Mouse (Mus musculus) forebrain, postnatal 0 days (tissue): ENCODE measurements at regions not wholly inside any gene's neighbourhood (a gene's known extent, or its start where the extent isn't known, plus 50 kb on each side); places are given as distances from the start of the nearest gene placed in this dataset.
A peak's percentile ranks its signal among the peaks of the same experiment; 100 is the strongest.

Experiments used
- ATAC-seq: fragments of 200-750 bp; cut with Nextera tagmentation; 2 replicates; pipeline ENCODE4 v1.8.0; 2017; ENCODE audit warnings: mild to moderate bottlenecking, moderate library complexity
- DNase-seq: peaks from one replicate; pipeline ENCODE4 v3.0.0-alpha.2; 2015
- H3K27ac ChIP-seq: fragments of 300-500 bp; sonication (generic); 2 replicates; pipeline ENCODE4 v1.5.1; 2014; ENCODE audit warnings: low read depth, mild to moderate bottlenecking, antibody characterized with exemption, low read length, moderate library complexity, mixed read lengths
- H3K27me3 ChIP-seq: fragments of 300-500 bp; sonication (generic); 2 replicates; pipeline ENCODE4 v1.6.1; 2014; ENCODE audit warnings: mild to moderate bottlenecking, low read length, mixed read lengths; ENCODE audit not compliant: insufficient read depth
- H3K36me3 ChIP-seq: fragments of 300-500 bp; sonication (generic); 2 replicates; pipeline ENCODE4 v1.6.1; 2014; ENCODE audit warnings: mild to moderate bottlenecking, moderate library complexity; ENCODE audit not compliant: insufficient read depth
- H3K4me1 ChIP-seq: fragments of 300-500 bp; sonication (generic); 2 replicates; pipeline ENCODE4 v1.6.1; 2014; ENCODE audit warnings: antibody characterized with exemption; ENCODE audit not compliant: insufficient read depth
- H3K4me2 ChIP-seq: fragments of 300-500 bp; sonication (generic); 2 replicates; pipeline ENCODE4 v1.6.1; 2014; ENCODE audit warnings: low read depth, mild to moderate bottlenecking, moderate library complexity
- H3K4me3 ChIP-seq: fragments of 300-500 bp; sonication (generic); 2 replicates; pipeline ENCODE4 v1.5.1; 2014; ENCODE audit warnings: low read depth, low read length, mixed read lengths
- H3K9ac ChIP-seq: fragments of 300-500 bp; sonication (generic); 2 replicates; pipeline ENCODE4 v1.6.1; 2014; ENCODE audit warnings: mild to moderate bottlenecking
- H3K9me3 ChIP-seq: fragments of 300-500 bp; sonication (generic); 2 replicates; pipeline ENCODE4 v1.6.1; 2016; ENCODE audit warnings: low read length
- CTCF ChIP-seq: sonication (generic); IDR thresholded peaks from 2 replicates; pipeline ENCODE4 v1.5.1; 2016; ENCODE audit warnings: antibody characterized with exemption, control low read depth, low read depth
- WGBS: fragments of 180-500 bp; shearing (Covaris S2); extraction: QIAGEN DNeasy Blood & Tissue Kit; methylation state at CpG from one replicate; pipeline ENCODE4 v1.1.7; 2014; 5-methylcytosine and 5-hydroxymethylcytosine counted together

DNA sequence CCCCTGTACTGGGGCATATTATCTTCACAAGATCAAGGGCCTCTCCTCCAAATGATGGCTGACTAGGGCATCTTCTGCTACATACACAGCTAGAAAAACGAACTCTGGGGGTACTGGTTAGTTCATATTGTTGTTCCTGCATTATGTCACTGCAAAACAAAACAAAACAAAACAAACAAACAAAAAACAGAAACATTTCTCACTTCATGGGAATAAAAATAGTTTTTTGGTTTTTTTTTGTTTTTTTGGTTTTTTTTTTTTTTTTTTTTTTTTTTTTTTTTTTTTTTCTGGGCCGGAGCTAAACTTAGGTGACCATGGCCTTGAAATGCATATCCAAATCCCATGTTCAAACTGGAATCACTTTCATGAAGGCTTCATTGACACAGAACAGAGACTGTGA lies 1184.4 kb downstream of the Efna5 start:
- ATAC-seq, result no peak
- WGBS, result 85% methylated on average over 2 of the region's 2 CpGs

DNA sequence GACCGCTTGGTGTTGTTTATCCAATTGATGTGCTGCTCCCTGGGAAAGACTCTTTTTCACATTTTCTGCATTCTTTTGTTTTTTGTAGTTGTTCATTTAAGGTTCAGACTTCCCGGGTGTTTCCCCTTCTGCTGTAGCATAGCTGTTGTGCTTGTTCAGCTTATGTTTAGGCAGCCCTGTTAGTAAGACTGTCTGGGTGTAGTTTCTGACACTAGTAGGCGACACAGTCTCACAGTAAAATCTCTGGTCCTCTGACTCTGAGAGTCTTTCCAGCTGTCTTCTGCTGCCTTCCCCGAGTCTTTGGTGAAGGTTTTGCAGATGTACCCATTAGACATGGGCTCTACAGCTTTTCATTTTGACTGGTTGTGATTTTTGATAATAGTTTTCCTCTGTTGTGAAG lies 1194.8 kb downstream of the Efna5 start:
- ATAC-seq, result no peak
- no peak for DNase-seq
- no peak overlapping the region for H3K4me2 ChIP-seq
- no peak overlapping the region for H3K27ac ChIP-seq
- TF ChIP-seq CTCF, result no peak
- H3K4me1 ChIP-seq, result no peaks in the 10 kb centered on the region
- no peaks in the 10 kb centered on the region for H3K9me3 ChIP-seq
- H3K4me3 ChIP-seq, result no peak overlapping the region
- H3K36me3 ChIP-seq, result no peaks in the 10 kb centered on the region
- no peaks in the 10 kb centered on the region for H3K27me3 ChIP-seq
- 69% methylated on average over 4 of the region's 4 CpGs for WGBS
- H3K9ac ChIP-seq, result no peak overlapping the region

More for the DNA sequence above, 1184.4 kb downstream of the Efna5 start:
- Histone ChIP-seq H3K4me2 (no peak overlapping the region), H3K9ac (no peak overlapping the region), H3K27me3 (no peaks in the 10 kb centered on the region), H3K27ac (no peak overlapping the region), H3K4me1 (no peaks in the 10 kb centered on the region), H3K36me3 (no peaks in the 10 kb centered on the region), H3K4me3 (no peak overlapping the region), H3K9me3 (no peaks in the 10 kb centered on the region)
- no peak for DNase-seq
- TF ChIP-seq CTCF, result no peak

DNA sequence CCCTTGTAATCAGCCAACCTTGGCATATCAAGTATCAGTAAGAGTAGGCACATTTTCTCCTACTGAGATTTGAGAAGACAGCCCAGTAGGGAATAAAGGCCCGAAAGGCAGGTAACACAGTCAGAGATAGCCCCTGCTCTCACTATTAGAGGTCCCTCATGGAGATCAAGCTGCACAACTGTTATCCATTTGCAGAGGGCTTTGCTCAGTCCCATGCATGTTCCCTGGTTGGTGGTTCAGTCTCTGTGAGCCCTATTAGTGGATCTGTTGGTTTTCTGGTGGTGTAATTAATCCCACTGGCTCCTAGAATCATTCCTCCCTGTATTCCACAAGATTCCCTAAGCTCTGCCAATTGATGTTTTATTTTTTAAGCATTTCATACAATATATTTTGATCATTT lies 1196.6 kb downstream of the Efna5 start:
- Histone ChIP-seq H3K9me3 (no peaks in the 10 kb centered on the region), H3K4me3 (no peak overlapping the region), H3K36me3 (no peaks in the 10 kb centered on the region), H3K27me3 (no peaks in the 10 kb centered on the region), H3K27ac (no peak overlapping the region), H3K4me1 (no peaks in the 10 kb centered on the region), H3K4me2 (no peak overlapping the region), H3K9ac (no peak overlapping the region)
- ATAC-seq (no peak), DNase-seq (no peak)
- no peak for TF ChIP-seq CTCF
- WGBS, result 95% methylated on average over 1 of the region's 1 CpGs

DNA sequence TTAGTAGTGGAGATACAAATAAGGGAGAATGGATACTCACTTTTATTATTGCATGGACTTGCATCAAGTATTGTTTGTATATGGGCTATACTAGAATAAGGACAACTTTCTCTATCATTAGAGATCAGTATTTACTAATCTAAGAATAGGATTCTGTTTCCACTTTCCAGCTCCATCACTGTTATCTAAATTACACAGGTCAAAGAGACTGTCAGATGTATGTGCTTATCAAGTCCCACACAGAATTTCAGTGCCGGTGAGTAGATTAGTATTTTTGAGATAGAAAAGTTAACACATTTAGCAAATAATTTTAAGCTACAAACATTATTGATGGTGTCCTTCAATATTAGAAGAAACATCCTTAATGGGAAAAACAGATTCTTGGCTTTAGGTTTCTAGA lies 1210.5 kb downstream of the Efna5 start:
- 96% methylated on average over 1 of the region's 1 CpGs for WGBS
- no peaks in the 10 kb centered on the region for H3K36me3 ChIP-seq
- H3K4me1 ChIP-seq, result no peaks in the 10 kb centered on the region
- no peak for ATAC-seq
- no peak overlapping the region for H3K4me3 ChIP-seq
- no peak for DNase-seq
- TF ChIP-seq CTCF, result no peak
- no peaks in the 10 kb centered on the region for H3K9me3 ChIP-seq
- H3K4me2 ChIP-seq, result no peak overlapping the region
- no peak overlapping the region for H3K27ac ChIP-seq
- no peak overlapping the region for H3K9ac ChIP-seq
- H3K27me3 ChIP-seq, result no peaks in the 10 kb centered on the region

DNA sequence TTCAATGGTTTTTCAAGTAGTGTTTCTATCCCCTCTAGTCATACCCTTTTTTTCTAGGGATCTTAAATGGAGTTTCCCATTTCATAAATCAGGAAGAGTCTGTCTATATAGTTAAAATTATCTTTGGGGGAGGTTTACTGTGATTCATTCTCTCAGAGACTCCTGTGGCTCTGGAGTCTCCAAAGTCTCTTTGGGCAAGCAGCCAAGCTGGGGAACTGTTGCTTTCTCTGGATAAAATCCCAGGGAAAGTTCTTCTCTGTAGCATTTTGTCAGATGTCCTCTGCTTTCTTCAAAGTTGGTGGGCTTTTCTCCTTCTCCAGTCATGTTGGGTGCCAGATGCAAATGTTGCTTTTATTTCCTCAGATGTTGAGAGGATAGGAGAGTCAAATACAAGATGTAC lies 1213.7 kb downstream of the Efna5 start:
- Histone ChIP-seq H3K9me3 (no peaks in the 10 kb centered on the region), H3K4me2 (no peak overlapping the region), H3K27me3 (no peaks in the 10 kb centered on the region), H3K9ac (no peak overlapping the region), H3K4me1 (no peaks in the 10 kb centered on the region), H3K36me3 (no peaks in the 10 kb centered on the region), H3K27ac (no peak overlapping the region), H3K4me3 (no peak overlapping the region)
- peak; percentile 6 for DNase-seq
- no peak for ATAC-seq
- no peak for TF ChIP-seq CTCF

DNA sequence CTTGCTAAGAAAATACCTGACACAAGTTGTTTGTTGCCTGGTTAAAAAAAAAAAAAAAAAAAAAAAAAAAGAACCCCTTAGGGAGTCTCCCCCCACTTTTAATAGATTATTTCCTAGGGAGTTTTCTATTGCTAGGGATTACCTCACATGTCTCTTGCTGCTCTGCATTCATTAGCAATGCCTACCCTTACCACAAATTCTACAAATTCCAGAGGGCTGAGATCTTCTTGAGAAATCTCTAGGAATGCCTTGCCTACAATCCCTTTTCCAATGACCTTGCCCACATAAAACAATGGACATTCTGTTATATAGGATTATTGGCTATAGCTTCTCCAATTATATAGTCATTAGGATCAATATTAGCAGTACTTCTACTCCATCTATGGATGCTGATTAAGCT lies 1216.2 kb downstream of the Efna5 start:
- Histone ChIP-seq H3K9me3 (no peaks in the 10 kb centered on the region), H3K4me1 (no peaks in the 10 kb centered on the region), H3K27me3 (no peaks in the 10 kb centered on the region), H3K9ac (no peak overlapping the region), H3K4me2 (no peak overlapping the region), H3K4me3 (no peak overlapping the region), H3K27ac (no peak overlapping the region), H3K36me3 (no peaks in the 10 kb centered on the region)
- no peak for DNase-seq
- TF ChIP-seq CTCF, result no peak
- no peak for ATAC-seq

DNA sequence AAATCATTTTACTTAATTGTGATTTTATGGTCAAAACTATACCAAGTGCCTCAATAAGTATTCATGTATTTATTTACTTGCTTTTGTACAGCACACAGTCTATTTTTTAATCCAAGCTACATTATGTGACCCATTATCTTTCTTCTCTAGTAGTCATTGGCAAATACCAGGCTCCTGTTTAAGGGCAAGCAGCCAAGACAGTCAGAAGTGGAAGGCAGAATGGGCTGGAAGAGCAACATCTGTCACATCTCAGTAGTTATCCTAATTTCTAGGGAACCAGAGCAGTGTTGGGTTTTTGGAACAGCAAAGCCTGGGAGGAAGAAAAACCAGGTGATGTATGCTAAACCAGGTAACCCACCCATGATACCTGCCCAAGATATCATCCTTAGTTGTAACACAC lies 1233.5 kb downstream of the Efna5 start:
- Histone ChIP-seq H3K27ac (no peak overlapping the region), H3K4me1 (no peaks in the 10 kb centered on the region), H3K27me3 (no peaks in the 10 kb centered on the region), H3K36me3 (no peaks in the 10 kb centered on the region), H3K4me3 (no peak overlapping the region), H3K4me2 (no peak overlapping the region), H3K9me3 (no peaks in the 10 kb centered on the region), H3K9ac (no peak overlapping the region)
- no peak for TF ChIP-seq CTCF
- ATAC-seq (no peak), DNase-seq (no peak)

DNA sequence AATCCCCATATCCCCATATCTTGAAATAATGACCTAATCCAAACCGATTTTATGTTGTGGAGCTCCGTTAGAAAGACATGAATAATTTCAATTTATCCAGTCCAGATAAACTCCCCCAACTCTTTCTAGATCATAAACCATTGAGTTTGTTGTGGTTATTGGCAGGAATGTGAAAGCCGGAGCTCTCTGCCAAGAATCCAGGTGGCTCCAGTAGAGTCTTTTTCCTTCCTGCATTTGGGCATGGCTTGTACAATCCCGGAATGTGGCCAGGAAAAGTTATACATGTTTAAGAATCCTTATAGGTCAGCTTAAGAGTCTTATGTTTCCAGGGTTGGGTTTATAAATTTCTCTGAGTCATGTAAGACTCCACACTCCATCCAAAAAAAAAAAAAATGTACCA lies 1272.8 kb downstream of the Efna5 start:
- DNase-seq, result no peak
- H3K4me1 ChIP-seq, result no peaks in the 10 kb centered on the region

More for the DNA sequence above, 1272.8 kb downstream of the Efna5 start:
- no peak overlapping the region for H3K4me2 ChIP-seq
- no peak overlapping the region for H3K9ac ChIP-seq
- H3K9me3 ChIP-seq, result no peaks in the 10 kb centered on the region
- no peak overlapping the region for H3K4me3 ChIP-seq
- H3K27me3 ChIP-seq, result no peaks in the 10 kb centered on the region
- no peak overlapping the region for H3K27ac ChIP-seq
- 81% methylated on average over 4 of the region's 4 CpGs for WGBS
- H3K36me3 ChIP-seq, result no peaks in the 10 kb centered on the region
- TF ChIP-seq CTCF, result no peak
- ATAC-seq, result no peak
